Mouse (Mus musculus) ovary, postnatal 14 days (tissue): ENCODE data around the gene Rnf182.

Experiments used
- DNase-seq: peaks from one replicate; pipeline ENCODE4 v3.0.0; 2022; ENCODE audit warnings: low spot score

The Rnf182 gene

DNA sequence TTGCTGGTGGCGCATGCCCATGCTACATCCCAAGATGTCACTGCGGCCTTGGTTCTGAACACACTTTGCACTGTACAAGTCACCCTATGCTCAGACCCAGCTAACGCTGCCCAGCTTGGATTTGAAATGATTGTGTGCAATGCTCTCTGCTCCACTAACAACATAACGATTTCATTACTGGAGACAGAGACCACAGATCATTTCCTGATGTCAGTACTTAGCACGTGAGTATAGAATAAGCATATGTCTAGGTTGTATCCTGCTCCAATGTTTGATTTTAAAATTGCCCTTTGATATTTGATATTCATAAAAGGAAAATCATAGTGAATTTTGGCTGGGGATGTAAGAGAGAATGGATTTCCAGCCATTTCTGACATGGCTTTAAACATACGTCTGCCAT, 3.5 kb upstream of the Rnf182 start:
- DNase-seq, result no peak

DNA sequence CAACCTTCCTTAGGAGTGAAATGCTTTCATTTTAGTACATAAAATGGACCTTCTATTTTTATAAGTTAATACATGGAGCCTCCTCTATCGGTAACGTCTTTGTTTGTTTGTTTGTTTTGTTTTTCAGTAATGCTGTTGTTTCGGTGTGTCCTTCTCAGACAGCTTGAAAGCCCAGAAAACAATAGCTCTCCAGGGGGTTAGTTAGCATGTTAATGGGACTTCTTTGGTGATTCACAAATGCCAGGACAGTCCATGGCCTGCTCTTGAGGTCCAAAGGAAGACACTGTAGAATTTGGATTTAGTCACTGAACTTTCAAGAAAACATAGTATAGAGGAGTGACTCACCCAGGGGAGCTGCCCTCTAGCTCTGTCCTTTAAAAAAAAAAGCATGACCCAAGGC, 843 bp upstream of the Rnf182 start:
- no peak for DNase-seq

DNA sequence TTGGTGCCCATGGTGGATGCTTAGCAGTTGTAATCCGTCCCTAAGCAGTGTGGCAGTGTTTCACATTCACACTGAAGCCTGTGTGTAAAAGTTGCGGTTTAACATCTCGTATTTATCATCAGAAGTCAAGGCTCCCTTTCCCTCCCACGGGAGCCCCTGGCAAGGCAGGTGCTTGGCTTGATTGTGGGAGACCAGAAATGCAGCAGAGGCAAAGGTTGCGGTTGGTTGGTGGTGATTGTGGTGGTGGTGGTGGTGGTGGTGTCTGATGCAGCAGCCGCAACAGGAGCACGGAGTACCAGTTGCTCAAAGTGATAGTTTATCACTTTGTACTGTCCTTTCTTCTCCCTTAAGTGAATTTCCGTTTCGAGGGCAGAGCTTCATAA, 325 bp upstream of the Rnf182 start:
- no peak for DNase-seq

DNA sequence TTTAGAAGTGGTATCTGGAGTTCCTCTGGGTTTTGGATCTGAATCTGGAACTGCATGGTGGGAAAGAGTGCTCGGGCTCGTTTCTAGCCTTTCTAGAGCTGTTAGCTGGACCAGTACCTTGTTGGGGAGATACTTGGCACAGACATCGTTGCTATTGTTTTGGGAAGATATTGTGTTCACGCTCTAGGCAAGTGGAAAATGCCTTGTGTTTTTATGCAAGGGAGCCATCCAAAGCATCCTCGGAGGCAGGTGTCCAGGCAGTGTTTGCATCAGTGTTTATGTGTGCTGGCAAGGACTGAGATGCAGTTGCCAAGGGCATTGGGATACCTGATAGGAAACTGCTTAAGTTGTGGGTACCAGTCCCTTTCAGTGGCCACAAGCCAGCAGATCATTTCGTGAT, 1.0 kb downstream of the Rnf182 start:
- DNase-seq, result no peak

DNA sequence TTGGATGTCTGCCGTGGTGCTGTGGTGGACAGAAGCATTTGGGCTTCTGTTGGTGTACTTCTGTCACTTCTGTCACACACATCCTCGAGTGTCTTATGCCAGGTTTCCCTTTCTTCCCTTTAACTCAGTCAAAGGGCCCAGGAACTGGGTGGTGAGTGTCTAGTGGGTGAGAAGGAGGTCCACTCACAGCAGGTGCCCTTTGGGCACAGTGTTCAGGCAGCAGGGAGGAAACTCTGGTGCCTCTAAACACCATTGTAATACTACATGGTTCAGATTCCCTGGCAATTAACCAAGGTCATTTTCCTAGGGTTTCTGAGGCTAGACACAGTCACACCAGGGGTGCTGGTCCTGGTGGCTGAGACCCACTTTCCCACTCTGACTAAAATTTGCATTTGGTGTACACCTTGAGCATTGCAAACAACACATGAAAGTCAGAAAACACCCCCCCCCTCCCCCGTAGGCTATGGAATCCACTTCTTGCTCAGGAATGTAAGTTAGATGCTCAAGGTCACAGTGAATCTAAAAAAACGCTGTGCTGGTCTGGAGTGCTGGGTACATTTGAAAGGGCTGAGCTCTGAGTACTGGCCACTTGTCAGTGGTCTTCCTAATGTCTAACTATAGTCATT, 4.2 kb downstream of the Rnf182 start:
- no peak for DNase-seq

DNA sequence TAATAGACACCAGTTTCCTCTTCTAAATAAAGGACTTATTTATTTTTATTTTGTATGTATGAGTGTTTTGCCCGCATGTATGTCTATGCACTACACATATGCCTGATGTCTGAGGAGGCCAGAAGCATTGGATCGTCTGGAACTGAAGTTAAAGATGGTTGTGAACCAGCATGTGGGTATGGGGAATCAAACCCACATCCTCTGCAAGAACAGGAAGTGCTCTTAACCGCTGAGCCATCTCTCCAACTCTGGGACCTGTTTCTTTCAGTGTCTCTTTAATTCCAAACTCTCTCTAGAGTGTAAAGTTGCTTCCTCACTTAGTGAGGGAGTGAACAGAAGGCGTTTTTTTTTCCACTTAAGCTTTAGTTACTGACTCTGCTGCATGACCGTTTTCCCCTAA, 12.4 kb downstream of the Rnf182 start:
- DNase-seq, result no peak

DNA sequence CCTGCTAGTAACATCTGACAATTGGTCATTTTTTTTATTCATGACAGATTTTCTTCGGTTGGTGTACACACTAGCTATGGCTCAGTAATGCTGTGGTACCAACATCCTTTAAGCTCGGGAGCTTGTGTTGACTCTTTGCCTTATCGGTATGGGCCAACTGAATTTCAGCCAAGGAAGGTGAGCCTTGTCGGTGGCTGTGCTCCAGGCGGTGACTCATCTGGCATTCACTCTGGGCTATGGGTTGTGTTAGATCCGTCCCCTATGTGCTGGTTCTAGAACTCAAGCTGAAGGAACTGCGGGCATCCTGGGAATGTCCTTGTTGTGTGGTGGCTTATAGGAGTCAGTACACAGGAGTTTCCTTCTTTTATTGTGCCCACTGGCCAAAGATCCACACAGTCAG, 14.3 kb downstream of the Rnf182 start:
- DNase-seq, result peak; percentile 45

DNA sequence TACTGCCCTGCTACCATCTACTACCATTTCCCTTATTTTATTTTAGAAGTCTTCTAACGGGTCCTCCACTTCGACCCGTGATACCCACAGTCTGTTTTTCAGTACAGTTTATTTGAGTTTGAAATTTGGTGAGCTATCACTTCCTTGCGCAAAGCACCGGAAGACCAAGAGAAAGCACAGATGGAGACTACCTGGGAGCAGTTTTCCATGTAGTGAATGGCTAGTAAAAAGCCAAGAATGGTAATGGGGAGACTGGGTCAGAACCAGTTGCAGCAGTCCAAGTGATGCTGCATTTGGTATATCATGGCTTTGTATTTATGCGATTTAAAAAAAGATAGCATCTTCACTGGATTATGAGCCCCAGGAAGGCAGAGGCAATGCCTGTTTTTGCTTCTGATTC, 15.8 kb downstream of the Rnf182 start:
- DNase-seq, result no peak

DNA sequence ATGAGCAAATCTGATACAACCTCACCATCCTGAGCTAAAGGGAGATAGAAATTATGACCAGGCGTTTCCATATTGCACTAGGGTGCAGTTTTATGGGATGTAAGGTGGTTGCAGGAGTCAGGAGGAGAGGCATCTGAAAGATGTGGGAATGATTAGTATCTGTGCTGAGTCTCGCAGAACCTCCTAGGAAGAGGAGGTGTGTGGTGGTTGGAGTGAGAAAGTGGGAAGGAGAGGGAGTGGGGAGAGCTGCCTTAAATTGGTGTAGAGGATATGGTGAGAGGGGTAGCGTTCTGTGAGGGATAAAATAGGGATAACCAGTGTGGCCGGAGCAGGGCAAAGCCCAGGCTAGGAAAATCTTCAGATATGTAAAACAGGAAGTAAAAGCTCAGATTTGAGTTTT, 17.5 kb downstream of the Rnf182 start:
- DNase-seq, result no peak

DNA sequence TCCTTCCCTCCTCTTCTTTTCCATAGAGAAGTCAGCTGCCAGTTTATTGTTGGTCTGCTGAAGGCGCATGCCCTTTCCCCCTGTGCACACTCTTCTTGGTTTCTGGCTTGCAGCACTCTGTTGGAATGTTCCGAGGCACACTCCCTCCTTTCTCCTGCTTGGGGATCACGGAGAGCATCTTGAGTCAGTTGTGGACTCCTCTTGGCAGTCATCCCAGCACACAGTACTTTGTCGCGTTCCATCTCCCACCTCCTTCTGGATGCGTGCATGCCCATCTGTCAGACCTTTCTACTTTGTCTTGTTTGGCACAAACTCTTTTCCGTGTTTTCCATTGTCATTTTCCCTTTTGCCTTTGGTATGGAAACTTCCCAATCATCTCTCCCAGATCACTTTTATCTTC, 22.2 kb downstream of the Rnf182 start:
- no peak for DNase-seq

DNA sequence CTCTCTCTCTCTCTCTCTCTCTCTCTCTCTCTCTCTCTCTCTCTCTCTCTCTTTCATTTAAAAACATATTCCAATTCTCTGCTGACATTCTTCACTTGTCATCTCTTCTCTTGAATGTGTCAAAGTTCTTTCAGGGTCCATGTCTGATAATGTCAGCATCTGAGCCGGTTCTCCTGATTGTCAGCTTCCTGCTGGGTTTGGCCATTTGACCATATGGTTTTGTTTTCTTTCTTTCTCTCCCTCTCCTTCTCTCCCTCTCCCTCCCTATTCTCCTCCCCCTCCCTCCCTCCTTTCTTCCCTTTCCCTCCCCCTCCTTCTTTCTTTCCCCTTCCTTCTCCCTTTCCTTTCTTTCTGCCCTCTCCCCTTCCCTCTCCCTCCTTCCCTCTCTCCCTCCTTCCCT, 29.5 kb downstream of the Rnf182 start:
- DNase-seq, result no peak

DNA sequence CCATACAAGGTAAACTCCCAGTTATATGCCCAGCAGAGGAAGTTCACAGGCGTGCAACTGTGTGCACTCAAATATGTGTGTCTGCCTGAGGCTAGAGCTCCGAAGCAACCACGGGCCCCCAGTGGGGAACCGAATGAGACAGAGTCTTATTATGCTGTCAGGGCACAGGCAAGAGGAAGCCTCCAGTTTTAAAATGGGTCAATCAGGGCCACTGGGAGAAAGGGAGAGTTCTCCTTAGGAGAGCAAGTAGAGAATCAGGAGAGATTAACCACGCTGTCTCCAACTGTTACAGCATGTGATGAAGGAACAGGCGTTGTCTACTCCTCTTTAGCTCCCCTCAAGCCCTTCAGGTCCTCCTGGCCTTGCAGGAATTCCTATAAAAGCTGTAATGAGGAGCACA, 33.0 kb downstream of the Rnf182 start:
- DNase-seq, result no peak

DNA sequence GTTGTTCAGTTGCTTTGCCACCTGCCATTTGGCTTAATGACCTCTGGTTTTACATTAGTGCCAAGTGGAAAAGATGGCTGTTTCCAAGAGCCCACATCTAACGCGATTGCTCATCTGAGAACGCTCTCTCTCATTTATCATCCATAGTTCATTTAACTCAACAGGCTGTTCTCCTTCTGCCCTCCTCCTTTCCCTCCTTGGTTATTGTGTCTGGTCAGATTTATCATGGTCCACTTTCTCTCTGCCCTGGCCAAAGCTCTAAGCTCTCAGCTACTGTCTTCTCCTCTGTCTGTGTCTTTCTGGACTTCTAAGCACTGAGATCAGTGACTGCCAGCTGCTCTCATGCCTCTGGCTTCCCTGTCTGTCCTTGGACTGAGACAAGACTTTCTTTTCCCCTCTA, 35.8 kb downstream of the Rnf182 start:
- DNase-seq, result no peak

DNA sequence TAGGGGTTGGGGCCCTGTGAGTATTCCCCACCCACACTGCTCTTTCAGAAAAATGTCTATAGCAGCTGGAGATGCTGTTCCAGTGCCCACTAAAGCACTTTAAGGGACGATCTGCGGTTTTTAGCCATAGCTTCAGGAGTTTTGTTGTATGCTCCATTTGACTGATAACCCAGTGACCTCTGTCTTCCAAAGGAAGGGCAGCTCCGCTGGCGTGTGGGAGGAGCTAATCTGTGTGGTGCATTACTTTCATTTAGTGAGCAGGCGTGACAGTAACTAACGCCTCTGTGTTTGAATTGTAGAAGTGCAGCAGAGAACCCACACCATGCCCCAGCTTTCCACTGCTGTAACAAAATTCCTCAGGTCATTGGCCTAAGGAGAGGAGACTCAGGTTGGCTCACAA, 38.6 kb downstream of the Rnf182 start:
- no peak for DNase-seq

DNA sequence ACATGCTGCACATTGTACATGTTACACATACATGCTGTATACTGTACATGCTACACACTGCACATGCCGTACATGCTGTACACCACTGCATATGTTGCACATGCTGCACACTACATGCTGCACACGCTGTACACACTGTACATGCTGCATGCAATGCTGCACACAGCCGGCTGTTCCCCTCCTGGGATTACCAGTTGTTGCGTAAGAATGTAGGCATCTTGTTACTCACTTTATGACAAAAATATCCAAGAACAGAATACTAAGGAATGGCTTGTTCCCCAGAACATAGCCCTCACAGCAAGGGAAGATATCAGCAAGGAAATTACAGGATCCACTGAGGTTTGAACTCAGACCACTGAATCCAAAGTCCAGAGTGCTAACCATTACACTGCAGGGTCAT, 47.7 kb downstream of the Rnf182 start:
- DNase-seq, result no peak

DNA sequence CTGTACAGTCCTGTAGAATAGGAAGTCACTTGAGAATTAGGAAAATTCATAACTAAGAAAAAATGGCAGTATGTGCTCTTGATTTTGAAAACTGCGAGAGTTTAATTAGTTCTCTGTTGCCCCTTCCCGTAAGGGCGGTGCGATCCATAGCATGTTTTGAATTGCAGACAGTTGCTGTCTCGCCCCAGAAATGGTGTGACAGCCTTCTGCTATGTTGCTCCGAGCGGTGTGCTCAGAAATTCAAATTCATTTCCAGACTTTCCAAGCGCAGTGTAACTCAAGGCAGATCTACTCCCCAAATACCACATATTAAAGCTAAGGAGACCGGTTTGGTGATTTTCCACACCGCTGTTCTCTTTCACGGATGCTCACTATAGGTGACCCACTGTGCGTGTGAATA, 50.6 kb downstream of the Rnf182 start:
- no peak for DNase-seq

DNA sequence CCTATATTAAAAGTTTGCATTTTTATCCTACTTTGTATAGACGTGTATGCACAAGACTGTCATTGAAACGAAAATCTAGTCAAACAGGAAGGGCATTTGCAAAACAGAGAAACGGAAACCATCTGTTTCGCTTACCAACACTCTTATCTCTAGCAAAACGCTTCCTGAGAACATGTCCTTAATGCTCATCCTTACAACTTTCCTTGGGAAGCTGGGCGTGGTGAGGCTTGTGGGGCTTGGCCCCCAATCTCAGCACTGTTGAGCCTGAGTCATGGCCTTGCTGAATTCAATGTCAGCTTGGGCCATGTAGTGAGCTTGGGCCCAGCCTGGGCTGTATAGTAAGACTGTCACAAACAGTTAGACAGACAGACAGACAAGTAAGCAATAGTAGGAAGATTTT, 51.4 kb downstream of the Rnf182 start:
- DNase-seq, result no peak

DNA sequence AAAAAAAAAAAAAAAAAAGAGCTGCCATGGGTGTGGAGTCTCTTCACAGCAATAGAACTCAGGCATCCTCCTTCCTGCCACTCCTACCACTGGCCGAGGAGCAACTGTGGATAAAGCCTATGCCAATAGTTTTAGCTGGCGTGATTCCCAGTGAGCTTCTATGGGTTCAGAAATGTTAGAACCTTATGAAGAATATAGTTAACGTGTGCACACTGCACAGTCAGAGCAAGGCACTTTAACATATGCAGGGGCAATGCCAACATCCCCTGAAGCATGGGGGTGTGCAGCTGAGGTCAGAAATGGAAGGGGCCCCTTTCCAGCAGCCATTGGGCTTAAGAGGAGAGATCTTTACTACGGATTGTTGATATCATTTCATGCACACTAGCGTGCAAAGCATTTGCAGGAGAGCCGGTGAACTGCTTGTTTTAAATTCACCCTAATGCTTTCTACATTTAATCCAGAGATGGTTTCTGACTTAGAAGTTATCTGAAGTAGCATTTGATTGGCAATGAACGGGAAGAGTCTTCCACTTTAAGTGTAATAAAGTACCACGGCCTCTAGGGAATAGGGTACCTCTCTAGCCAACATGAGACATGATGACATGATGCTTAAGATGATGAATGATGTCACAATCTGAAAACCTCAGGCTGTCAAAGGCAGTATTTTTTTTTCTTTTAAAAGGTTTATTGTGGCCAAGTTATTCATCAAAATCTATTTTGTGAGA, 61.8 kb downstream of the Rnf182 start:
- no peak for DNase-seq

DNA sequence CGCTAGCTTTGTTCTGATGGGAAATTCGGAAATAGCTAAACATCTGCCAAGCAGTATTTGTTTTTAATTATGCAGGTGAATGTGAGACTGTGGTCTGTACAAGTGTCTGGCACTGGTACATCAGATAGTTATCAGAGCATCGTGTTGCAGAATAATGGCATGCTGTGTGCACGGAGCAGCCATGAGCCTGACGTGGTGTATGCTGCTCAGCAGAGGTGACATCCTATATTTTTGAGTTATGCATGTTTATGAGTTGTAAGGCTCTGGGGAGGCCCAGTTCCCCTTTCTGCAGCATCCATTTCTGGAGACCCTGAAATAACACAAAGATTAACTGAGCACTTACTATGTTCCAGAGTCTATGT, 62.4 kb downstream of the Rnf182 start:
- DNase-seq, result no peak

DNA sequence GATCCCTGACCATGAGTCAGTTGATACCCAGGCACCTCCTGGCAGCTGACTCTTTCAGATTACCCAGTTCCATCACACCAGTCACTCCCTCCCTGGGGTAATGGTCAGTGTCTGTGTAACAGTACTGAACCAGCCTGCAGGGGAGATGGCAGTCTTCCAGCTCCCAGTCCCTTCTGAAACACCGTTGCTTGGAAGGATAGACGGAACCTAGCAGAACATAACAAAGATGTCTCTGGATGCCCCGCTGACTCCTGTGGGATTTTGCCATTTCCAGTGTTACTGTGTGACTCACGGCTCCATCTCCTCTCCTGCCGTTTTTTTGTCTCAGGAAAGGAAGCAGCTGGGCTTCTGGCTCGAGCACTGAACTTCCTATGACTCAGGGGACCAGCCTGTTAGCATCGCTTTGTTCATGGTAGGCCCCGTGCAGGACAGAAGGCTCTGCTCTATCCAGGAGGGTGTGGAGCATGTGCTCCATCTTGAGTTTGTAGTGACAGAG, 69.0 kb downstream of the Rnf182 start:
- DNase-seq, result peak; percentile 8

DNA sequence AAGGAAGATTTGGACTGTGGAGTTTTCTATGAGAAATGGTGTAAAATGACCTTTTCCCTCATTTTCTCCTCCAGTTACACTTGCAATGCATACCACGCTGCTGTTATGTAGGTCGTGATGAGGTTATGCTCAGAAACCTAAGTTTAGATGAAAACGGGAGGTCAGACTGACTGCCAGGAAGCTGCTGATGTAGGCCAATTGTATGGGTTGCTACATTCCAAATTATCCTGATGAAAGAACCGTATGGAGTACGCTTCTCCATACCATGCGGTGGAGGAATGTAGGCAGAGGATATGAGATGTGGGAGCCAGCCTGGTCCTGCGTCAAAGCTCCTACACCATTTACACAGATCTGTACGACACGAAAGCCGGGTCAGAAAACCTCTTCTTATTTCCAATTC, 72.6 kb downstream of the Rnf182 start:
- DNase-seq, result no peak

DNA sequence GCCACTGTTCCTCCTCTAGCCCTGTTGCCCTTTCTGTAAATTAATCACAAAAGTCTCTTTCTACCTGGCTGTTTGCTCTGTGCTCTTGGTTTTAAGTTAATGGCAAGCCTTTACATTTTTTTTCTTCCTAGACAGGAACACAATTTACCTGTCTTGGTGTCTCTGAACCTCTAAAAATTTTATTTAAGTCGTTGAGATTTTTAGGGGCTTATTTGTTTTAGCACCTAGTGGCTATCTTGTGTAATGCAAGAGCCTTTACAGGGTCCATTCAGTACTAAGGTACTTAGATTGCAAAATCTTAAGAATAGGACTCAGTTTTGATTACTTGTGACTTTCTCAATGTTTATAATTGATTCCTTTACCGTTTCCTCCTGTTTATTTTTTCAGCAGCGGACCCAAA, 76.2 kb downstream of the Rnf182 start:
- no peak for DNase-seq

DNA sequence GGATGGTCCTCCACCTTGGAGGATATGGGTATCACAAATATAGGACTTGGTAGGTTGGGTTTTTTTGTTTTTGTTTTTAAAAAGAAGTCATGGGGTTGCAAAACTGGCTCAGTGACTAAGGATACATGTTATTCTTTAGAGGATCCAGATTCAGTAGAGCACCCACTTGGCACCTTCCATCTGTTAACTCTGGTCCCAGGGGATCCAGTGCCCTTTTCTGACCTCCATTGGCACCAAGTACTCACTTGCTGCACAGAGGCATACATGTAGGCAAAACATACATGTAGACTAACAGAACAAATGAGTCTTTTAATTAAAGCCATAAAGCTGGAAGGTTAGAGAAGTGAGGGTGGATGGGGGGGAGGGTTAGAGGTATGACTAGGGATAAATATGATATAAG, 80.0 kb downstream of the Rnf182 start:
- DNase-seq, result no peak

DNA sequence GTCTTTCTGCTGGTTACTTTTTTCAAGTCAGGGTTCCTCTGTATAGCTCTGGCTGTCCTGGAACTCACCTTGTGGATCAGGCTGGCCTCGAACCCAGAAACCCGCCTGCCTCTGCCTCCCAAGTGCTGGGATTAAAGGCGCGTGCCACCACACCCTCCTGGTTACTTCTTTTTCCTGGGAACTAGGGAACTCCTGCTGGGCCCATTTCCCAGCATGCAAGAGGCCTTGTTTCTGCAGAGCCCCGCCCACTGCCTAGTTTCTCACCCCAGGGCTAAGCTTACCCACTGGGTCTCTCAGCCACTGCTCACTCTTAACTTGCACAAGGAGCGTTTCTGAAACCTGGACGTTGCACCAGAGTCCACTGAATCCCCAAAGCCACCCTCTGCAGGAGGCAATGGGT, 80.5 kb downstream of the Rnf182 start:
- DNase-seq, result no peak
